Mouse (Mus musculus): Measurements from ENCODE around the gene Elfn1. TPM values are rescaled to one million over a fixed set of nuclear protein-coding genes. Genes with fewer than 3 reads are reported as not detected.
A peak's percentile ranks its signal among the peaks of the same experiment; 100 is the strongest.
"Not testable (repeated sequence)": the region's sequence is repeated elsewhere in the genome, so short reads cannot be mapped to it uniquely, and the experiment has no call there.

Gene Elfn1
- polyA plus RNA-seq, 1 experiment from 2014 or later: 0.32 TPM

- no peak overlapping the region for H3K4me3 ChIP-seq
- 51% methylated on average over 18 of the region's 18 CpGs for WGBS
- H3K27me3 ChIP-seq (ENCODE audit: poor library complexity, severe bottlenecking): no peaks in the 10 kb centered on the region
- H3K36me3 ChIP-seq (replicated peaks): no peaks in the 10 kb centered on the region
- H3K27ac ChIP-seq: no peak overlapping the region
- H3K9me3 ChIP-seq: peaks cover 10% of the 10 kb centered on the region; the same call in 1 of the 2 replicates
- H3K4me1 ChIP-seq: 0 out of 2 replicates have a peak, but pooled peaks cover 9% of the 10 kb centered on the region
- no peak for DNase-seq (ENCODE audit: extremely low spot score, low spot score)
Observed at GRCm38 (mm10) chr5:139985073-139985746, 77.5 kb downstream of the Elfn1 start.

GRCm38 (mm10) chr5:139991531-139991930, 83.8 kb downstream of the Elfn1 start:
- DNase-seq (ENCODE audit: extremely low spot score, low spot score): no peak
- no peaks in the 10 kb centered on the region for H3K36me3 ChIP-seq (replicated peaks)
- H3K9me3 ChIP-seq: peaks cover 29% of the 10 kb centered on the region
- H3K27ac ChIP-seq: no peak overlapping the region
- H3K27me3 ChIP-seq (ENCODE audit: poor library complexity, severe bottlenecking): no peaks in the 10 kb centered on the region
- H3K4me3 ChIP-seq: no peak overlapping the region
- WGBS: 95% methylated on average over 3 of the region's 3 CpGs
- 0 out of 2 replicates have a peak, but pooled peaks cover 6% of the 10 kb centered on the region for H3K4me1 ChIP-seq

GRCm38 (mm10) chr5:139998321-139998720, 90.6 kb downstream of the Elfn1 start:
- H3K4me3 ChIP-seq; DNase-seq (ENCODE audit: extremely low spot score, low spot score); H3K27ac ChIP-seq; H3K9me3 ChIP-seq; H3K27me3 ChIP-seq (ENCODE audit: poor library complexity, severe bottlenecking); H3K36me3 ChIP-seq (replicated peaks): not testable (repeated sequence)
- 83% methylated on average over 12 of the region's 12 CpGs for WGBS
- peaks cover 16% of the 10 kb centered on the region for H3K4me1 ChIP-seq

GRCm38 (mm10) chr5:139998916-139999315, 91.2 kb downstream of the Elfn1 start:
- WGBS: 34% methylated on average over 6 of the region's 6 CpGs
- Histone ChIP-seq H3K27ac (no peak overlapping the region), H3K27me3 (ENCODE audit: poor library complexity, severe bottlenecking) (no peaks in the 10 kb centered on the region), H3K9me3 (no peaks in the 10 kb centered on the region), H3K36me3 (replicated peaks) (no peaks in the 10 kb centered on the region), H3K4me1 (peaks cover 16% of the 10 kb centered on the region), H3K4me3 (no peak overlapping the region)
- no peak for DNase-seq (ENCODE audit: extremely low spot score, low spot score)

GRCm38 (mm10) chr5:140002541-140002940, 94.8 kb downstream of the Elfn1 start:
- H3K27ac ChIP-seq: no peak overlapping the region
- no peak overlapping the region for H3K4me3 ChIP-seq
- H3K27me3 ChIP-seq (ENCODE audit: poor library complexity, severe bottlenecking): peaks cover 16% of the 10 kb centered on the region
- DNase-seq (ENCODE audit: extremely low spot score, low spot score): no peak
- H3K9me3 ChIP-seq: no peaks in the 10 kb centered on the region
- WGBS: 60% methylated on average over 3 of the region's 3 CpGs
- H3K4me1 ChIP-seq: peaks cover 25% of the 10 kb centered on the region
- H3K36me3 ChIP-seq (replicated peaks): no peaks in the 10 kb centered on the region

- Histone ChIP-seq H3K27ac (no peak overlapping the region), H3K4me1 (peaks cover 33% of the 10 kb centered on the region), H3K9me3 (no peaks in the 10 kb centered on the region), H3K27me3 (ENCODE audit: poor library complexity, severe bottlenecking) (peaks cover 40% of the 10 kb centered on the region), H3K36me3 (replicated peaks) (peaks cover 9% of the 10 kb centered on the region), H3K4me3 (no peak overlapping the region)
- 78% methylated on average over 8 of the region's 8 CpGs for WGBS
- DNase-seq (ENCODE audit: extremely low spot score, low spot score): no peak
Observed at GRCm38 (mm10) chr5:140006861-140007260, 99.1 kb downstream of the Elfn1 start.

DNA sequence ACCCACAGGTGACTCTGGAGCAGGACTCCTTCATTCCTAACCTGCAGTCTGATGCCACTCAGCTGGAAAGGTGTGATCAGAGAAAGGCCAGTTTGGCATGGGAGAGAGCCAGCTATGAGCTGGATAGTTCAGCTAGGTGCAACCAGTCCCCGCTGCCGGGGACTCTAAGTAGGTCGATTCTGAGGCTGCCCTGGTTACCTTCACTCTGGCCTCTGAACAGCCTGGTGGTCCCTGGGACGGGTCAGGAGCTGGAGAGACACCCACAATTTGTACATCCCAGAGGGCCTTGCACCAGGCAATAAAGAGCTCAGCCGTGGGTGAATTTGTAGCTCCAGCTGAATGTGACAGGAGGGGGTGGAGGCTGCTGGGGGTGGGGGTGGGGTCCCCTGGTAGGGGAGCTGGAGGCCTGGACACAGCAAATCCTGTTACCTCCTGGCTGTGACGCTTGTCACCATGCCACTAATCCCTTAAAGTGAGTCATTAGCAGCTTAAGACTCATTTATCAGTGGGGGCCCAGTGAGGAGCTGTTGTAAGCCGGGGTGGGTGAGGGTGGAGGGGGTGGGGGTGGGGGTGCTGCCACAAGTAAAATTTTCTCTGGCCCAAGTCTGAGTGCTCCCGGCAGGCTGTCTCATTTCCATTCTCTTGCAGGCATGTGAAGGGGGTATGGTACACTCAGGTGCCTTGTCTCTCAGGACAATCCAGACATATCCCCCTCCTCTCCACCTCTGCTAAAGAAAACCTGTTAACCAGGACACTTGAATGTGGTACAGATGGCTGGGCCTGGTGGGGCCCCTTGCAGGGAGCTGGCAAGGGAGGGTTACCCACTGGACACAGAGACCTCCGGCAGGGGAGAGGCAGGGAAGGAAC, 100.1 kb downstream of the Elfn1 start:
- peaks cover 28% of the 10 kb centered on the region for H3K4me1 ChIP-seq
- H3K4me3 ChIP-seq: no peak overlapping the region
- 0 out of 2 replicates have a peak overlapping the region, but pooled peaks have one; percentile 31 for H3K27ac ChIP-seq
- WGBS: 26% methylated on average over 9 of the region's 9 CpGs
- no peaks in the 10 kb centered on the region for H3K9me3 ChIP-seq
- H3K36me3 ChIP-seq (replicated peaks): peaks cover 9% of the 10 kb centered on the region
- no peak for DNase-seq (ENCODE audit: extremely low spot score, low spot score)
- peaks cover 40% of the 10 kb centered on the region for H3K27me3 ChIP-seq (ENCODE audit: poor library complexity, severe bottlenecking)

GRCm38 (mm10) chr5:140008523-140008806, 100.7 kb downstream of the Elfn1 start:
- Histone ChIP-seq H3K9me3 (no peaks in the 10 kb centered on the region), H3K27ac (no peak overlapping the region), H3K4me3 (no peak overlapping the region), H3K27me3 (ENCODE audit: poor library complexity, severe bottlenecking) (peaks cover 40% of the 10 kb centered on the region), H3K4me1 (peaks cover 33% of the 10 kb centered on the region), H3K36me3 (replicated peaks) (peaks cover 9% of the 10 kb centered on the region)
- DNase-seq (ENCODE audit: extremely low spot score, low spot score): no peak
- 58% methylated on average over 5 of the region's 5 CpGs for WGBS

DNA sequence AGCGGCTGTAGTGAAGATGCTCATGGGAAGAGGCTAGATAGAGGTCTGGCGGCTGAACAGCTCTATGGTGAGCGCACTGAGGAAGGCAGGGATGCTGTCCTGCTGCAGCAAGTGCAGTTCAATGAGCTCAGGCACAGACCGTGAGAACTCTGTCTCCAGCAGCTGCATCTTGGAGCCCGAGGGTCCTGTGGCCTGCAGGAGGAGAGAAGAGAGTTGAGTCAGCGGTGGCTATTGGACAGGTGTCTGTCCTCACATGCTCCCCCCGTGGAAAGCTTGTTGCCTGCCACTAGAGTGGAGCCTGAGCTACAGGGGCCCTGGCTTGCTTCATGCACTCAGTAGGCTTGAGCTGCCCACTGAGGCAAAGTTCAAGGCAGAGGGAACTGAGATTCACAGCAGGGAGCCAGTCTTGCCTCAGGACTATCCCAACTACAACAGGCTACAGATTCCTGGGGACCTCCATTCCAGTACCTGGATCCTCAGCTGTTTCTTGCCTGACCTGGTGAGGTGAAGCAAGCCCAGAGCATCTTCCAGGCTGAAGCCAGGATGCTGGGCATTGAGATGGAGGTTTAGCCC, 101.4 kb downstream of the Elfn1 start:
- H3K9me3 ChIP-seq: no peaks in the 10 kb centered on the region
- H3K27me3 ChIP-seq (ENCODE audit: poor library complexity, severe bottlenecking): peaks cover 40% of the 10 kb centered on the region
- peaks cover 40% of the 10 kb centered on the region for H3K4me1 ChIP-seq
- DNase-seq (ENCODE audit: extremely low spot score, low spot score): no peak
- WGBS: 72% methylated on average over 7 of the region's 7 CpGs
- H3K27ac ChIP-seq: no peak overlapping the region
- H3K4me3 ChIP-seq: no peak overlapping the region
- peaks cover 9% of the 10 kb centered on the region for H3K36me3 ChIP-seq (replicated peaks)

DNA sequence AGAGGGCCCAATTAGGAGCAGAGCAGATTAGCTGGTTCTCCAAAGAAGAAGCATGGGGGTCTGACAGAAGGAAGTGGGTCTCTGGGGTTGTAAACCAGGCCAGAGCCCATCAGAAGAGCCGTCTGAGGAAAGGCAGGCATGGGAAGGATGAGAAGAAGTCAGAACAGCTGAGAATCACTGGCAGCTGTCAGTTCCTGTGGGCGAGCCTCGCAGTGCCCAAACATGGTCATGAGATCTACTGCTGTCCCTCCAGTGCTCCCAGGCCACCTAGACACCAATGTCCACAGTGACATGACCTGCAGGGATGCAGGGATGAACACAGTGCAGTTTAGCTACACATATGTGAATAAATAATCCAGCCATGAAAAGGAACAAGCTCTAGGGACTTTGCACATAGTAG, 102.7 kb downstream of the Elfn1 start:
- H3K4me1 ChIP-seq: peaks cover 41% of the 10 kb centered on the region
- no peak overlapping the region for H3K27ac ChIP-seq
- H3K9me3 ChIP-seq: no peaks in the 10 kb centered on the region
- WGBS: 85% methylated on average over 3 of the region's 3 CpGs
- no peak for DNase-seq (ENCODE audit: extremely low spot score, low spot score)
- peaks cover 9% of the 10 kb centered on the region for H3K36me3 ChIP-seq (replicated peaks)
- H3K27me3 ChIP-seq (ENCODE audit: poor library complexity, severe bottlenecking): peaks cover 40% of the 10 kb centered on the region
- H3K4me3 ChIP-seq: no peak overlapping the region

- peaks cover 34% of the 10 kb centered on the region for H3K4me1 ChIP-seq
- H3K4me3 ChIP-seq: no peak overlapping the region
- H3K27me3 ChIP-seq (ENCODE audit: poor library complexity, severe bottlenecking): peaks cover 25% of the 10 kb centered on the region
- no peak for DNase-seq (ENCODE audit: extremely low spot score, low spot score)
- H3K9me3 ChIP-seq: no peaks in the 10 kb centered on the region
- 92% methylated on average over 12 of the region's 12 CpGs for WGBS
- peaks cover 9% of the 10 kb centered on the region for H3K36me3 ChIP-seq (replicated peaks)
- no peak overlapping the region for H3K27ac ChIP-seq
Observed at GRCm38 (mm10) chr5:140012286-140012967, 104.7 kb downstream of the Elfn1 start.

- DNase-seq (ENCODE audit: extremely low spot score, low spot score): no peak
- Histone ChIP-seq H3K4me3 (no peak overlapping the region), H3K4me1 (peaks cover 22% of the 10 kb centered on the region), H3K27ac (peak overlapping the region; percentile 40), H3K36me3 (replicated peaks) (peaks cover 2% of the 10 kb centered on the region), H3K27me3 (ENCODE audit: poor library complexity, severe bottlenecking) (peaks cover 19% of the 10 kb centered on the region), H3K9me3 (no peaks in the 10 kb centered on the region)
- WGBS: 86% methylated on average over 5 of the region's 5 CpGs
Observed at GRCm38 (mm10) chr5:140013652-140014051, 105.9 kb downstream of the Elfn1 start.
